In genomic region chr12:112169240-112169639, GRCm38 (mm10) we compare ENCODE assay signal across 8 mouse cellular contexts. TPM values are rescaled to one million over a fixed set of nuclear protein-coding genes. Genes with fewer than 3 reads are reported as not detected.
DNase-seq lines count a peak whose midpoint lies in the region; ATAC-seq and TF ChIP-seq lines count a peak whose summit lies in the region.

No protein-coding gene starts in this region.

- H3K27ac ChIP-seq in forebrain, embryonic 13.5 days, result peak overlapping the region; percentile 91; the same call in 1 of the 2 replicates
- no peak overlapping the region for H3K27ac ChIP-seq in forebrain, embryonic 11.5 days (ENCODE audit: low read depth, low read length)
- no peak overlapping the region for H3K27ac ChIP-seq in liver, postnatal 0 days (ENCODE audit: low read depth)

- 66% methylated on average over 5 of the region's 5 CpGs for WGBS in forebrain, embryonic 13.5 days
- whole genome bisulfite sequencing in forebrain, embryonic 11.5 days, result 68% methylated on average over 5 of the region's 5 CpGs
- WGBS in liver, postnatal 0 days (ENCODE audit: insufficient replicate concordance), result 68% methylated on average over 5 of the region's 5 CpGs

- H3K36me3 ChIP-seq in forebrain, embryonic 13.5 days (ENCODE audit: poor library complexity, severe bottlenecking), result peaks cover 67% of the 10 kb centered on the region
- no peaks in the 10 kb centered on the region for H3K36me3 ChIP-seq in forebrain, embryonic 11.5 days (ENCODE audit: control insufficient read depth, insufficient read depth, low read length)
- H3K36me3 ChIP-seq in liver, postnatal 0 days (replicated peaks; ENCODE audit: insufficient read depth, low read length), result no peaks in the 10 kb centered on the region

- H3K4me3 ChIP-seq in forebrain, embryonic 13.5 days, result no peak overlapping the region
- no peak overlapping the region for H3K4me3 ChIP-seq in forebrain, embryonic 11.5 days (ENCODE audit: low read depth, low read length)
- no peak overlapping the region for H3K4me3 ChIP-seq in liver, postnatal 0 days (ENCODE audit: low read depth, low read length)

- no peak for TF ChIP-seq CTCF in liver, postnatal 0 days (IDR thresholded peaks at IDR 0.05; ENCODE audit: low read depth)

- intact Hi-C loops in left cerebral cortex, postnatal 25 days (cut with DNase I), result no loop called here

- no peak for DNase-seq in forebrain, embryonic 11.5 days (ENCODE audit: low spot score)
- DNase-seq in ES-CJ7 (ENCODE audit: low read depth, low spot score), result peak; percentile 39
- DNase-seq in heart, adult 8-10 months (ENCODE audit: low spot score), result peak; percentile 77
- DNase-seq in kidney, postnatal 36 days, result peak; percentile 73 to 78
- DNase-seq in liver, postnatal 0 days, result no peak
- no peak for DNase-seq in layer of hippocampus, adult 18-20 months (ENCODE audit: low spot score in 2 of 2)
- no peak for DNase-seq in left cerebral cortex, postnatal 25 days (ENCODE audit: low spot score in 2 of 2)

- no peaks in the 10 kb centered on the region for H3K9me3 ChIP-seq in forebrain, embryonic 13.5 days (replicated peaks)
- no peaks in the 10 kb centered on the region for H3K9me3 ChIP-seq in forebrain, embryonic 11.5 days (ENCODE audit: control insufficient read depth, low read length)
- no peaks in the 10 kb centered on the region for H3K9me3 ChIP-seq in liver, postnatal 0 days (ENCODE audit: low read length)

- H3K9ac ChIP-seq in forebrain, embryonic 13.5 days, result peak overlapping the region; percentile 38; the same call in 1 of the 2 replicates
- H3K9ac ChIP-seq in forebrain, embryonic 11.5 days (ENCODE audit: low read length), result no peak overlapping the region
- H3K9ac ChIP-seq in liver, postnatal 0 days (replicated peaks), result no peak overlapping the region

- no peaks in the 10 kb centered on the region for H3K27me3 ChIP-seq in forebrain, embryonic 13.5 days
- no peaks in the 10 kb centered on the region for H3K27me3 ChIP-seq in forebrain, embryonic 11.5 days (ENCODE audit: control insufficient read depth, insufficient read depth, low read length)
- H3K27me3 ChIP-seq in liver, postnatal 0 days (ENCODE audit: insufficient read depth, low read length), result no peaks in the 10 kb centered on the region

- peaks cover 64% of the 10 kb centered on the region for H3K4me1 ChIP-seq in forebrain, embryonic 13.5 days
- peaks cover 24% of the 10 kb centered on the region for H3K4me1 ChIP-seq in forebrain, embryonic 11.5 days (replicated peaks; ENCODE audit: control insufficient read depth, insufficient read depth, low read length)
- H3K4me1 ChIP-seq in liver, postnatal 0 days (ENCODE audit: insufficient read depth), result no peaks in the 10 kb centered on the region

- no peak for TF ChIP-seq EP300 in liver, postnatal 0 days (IDR thresholded peaks at IDR 0.05; ENCODE audit: low read depth)

- no peak for ATAC-seq in forebrain, embryonic 13.5 days
- no peak for ATAC-seq in forebrain, embryonic 11.5 days (replicated peaks; ENCODE audit: low FRiP score)
- no peak for ATAC-seq in liver, postnatal 0 days

- H3K4me2 ChIP-seq in forebrain, embryonic 13.5 days, result no peak overlapping the region
- no peak overlapping the region for H3K4me2 ChIP-seq in forebrain, embryonic 11.5 days (ENCODE audit: low read depth, low read length, severe bottlenecking)
- H3K4me2 ChIP-seq in liver, postnatal 0 days (ENCODE audit: low read depth, low read length), result no peak overlapping the region

RNA-seq across cellular contexts. Expression of gene Kif26a, which starts 23.2 kb away (rescaled TPM):
- 10.9 and 14.4 TPM in 2 replicates for polyA plus RNA-seq in forebrain, embryonic 13.5 days (2015; fragmentation: Nextera tagmentation; extraction: Ambion mirVana)
- 6.4 and 7.1 TPM in 2 replicates for polyA plus RNA-seq in forebrain, embryonic 11.5 days (2014; fragmentation: Nextera tagmentation; extraction: Ambion mirVana)
- total RNA-seq in heart, adult 8-10 months (2022), result 10 to 100 TPM in 3 of 4 experiments, 1 to 10 TPM in 1; 9.2 to 13.4 (median 12.3) TPM
- 0.14 and 0.17 TPM in 2 replicates for polyA plus RNA-seq in liver, postnatal 0 days (2015; fragmentation: Nextera tagmentation; extraction: Ambion mirVana)
- total RNA-seq in layer of hippocampus, adult 18-20 months (2021), result 1 to 10 TPM; 3.9 to 4.5 TPM
- 1 to 10 TPM; 4.6 to 4.8 TPM for total RNA-seq in left cerebral cortex, postnatal 25 days (2021)

Comparison
In these comparisons a context has a peak if more than half of its experiments do, and no peak if none do; other contexts are left out.
1. DNase-seq: peak in ES-CJ7 (single experiment), heart, adult 8-10 months (single experiment) and kidney, postnatal 36 days (2 of 2); none in forebrain, embryonic 11.5 days (single experiment), liver, postnatal 0 days (single experiment), layer of hippocampus, adult 18-20 months (0 of 2) and left cerebral cortex, postnatal 25 days (0 of 2).